Mouse (Mus musculus) heart, postnatal 25 days (tissue): ENCODE data around the gene Top2a. TPM values are rescaled to one million over a fixed set of nuclear protein-coding genes. Genes with fewer than 3 reads are reported as not detected.

Experiments used
- DNase-seq: peaks from one replicate; pipeline ENCODE4 v3.0.0; 2022; ENCODE audit warnings: low spot score
- intact Hi-C: fragments of 180-260 bp; cut with DNase I; formaldehyde crosslinking; loops from one replicate; pipeline ENCODE4 v1.15.1; 2025
- total RNA-seq, 2 experiments: library from RNA; stranded (reverse); gene quantifications; 2 replicates each; pipeline ENCODE4 v1.2.3; 2021

Gene Top2a
- total RNA-seq, 2 experiments from 2014 or later = 4.2 to 4.6 TPM

DNA sequence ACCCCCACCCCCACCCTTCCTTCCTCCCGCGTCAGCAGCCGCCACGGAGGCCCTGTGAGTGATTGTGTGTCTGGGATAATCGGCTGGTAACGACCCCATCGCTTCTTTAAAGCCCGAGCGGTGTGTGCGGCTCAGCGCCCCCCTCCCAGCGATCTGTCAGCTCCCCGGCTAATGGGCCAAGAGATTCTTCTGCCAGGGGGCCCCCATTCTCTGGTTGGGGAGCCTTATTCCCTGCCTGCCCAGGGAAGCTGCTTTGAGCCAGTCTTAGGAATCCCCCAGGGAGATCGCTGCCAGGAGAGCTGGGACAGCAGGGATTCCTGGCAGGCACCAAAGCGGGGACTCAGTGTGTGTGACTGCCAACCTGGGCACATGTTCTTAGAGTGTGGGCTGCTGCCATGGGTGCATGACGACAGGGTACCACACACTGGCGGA is 54.5 kb downstream of the Top2a start:
- intact Hi-C loops = no loop called here
- no peak for DNase-seq

DNA sequence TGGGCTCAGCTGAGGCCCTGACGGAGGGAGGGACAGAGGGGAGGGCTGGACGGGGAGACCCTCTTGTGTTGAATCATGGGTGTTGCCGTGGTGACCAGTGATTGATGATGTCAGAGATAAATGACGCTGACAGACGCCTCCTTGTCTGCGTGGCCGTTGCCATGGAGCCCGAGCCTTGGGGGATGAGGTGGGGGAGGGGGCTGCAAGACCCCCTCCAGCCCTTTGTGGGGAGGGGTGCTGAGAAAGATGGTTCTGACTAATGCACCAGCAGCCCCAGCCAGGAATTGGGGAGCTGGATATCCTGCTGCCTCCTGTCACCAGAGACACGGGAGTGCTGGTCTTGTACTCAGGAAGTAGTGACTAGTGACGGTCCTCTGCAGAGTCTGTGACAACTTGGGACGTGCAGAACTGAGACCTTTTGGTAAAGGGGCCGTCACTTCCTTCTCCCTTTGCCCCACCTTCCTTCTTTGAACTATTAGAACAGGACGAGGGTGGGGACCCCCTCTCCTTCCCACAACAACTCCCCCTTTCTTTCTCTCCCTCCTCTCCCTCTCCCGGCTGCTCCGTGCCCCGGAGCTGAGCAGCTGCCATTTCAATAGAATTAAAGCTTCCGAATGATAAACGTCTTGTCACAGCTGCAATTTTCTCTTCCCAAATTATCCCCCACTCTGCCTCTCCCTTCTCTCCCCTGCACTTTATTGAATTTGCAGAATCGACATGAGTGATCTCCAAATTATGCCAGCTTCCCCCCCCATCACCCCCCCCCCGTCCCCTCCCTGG is 55.1 kb downstream of the Top2a start:
- intact Hi-C loops = no loop called here
- DNase-seq = peak; percentile 1

DNA sequence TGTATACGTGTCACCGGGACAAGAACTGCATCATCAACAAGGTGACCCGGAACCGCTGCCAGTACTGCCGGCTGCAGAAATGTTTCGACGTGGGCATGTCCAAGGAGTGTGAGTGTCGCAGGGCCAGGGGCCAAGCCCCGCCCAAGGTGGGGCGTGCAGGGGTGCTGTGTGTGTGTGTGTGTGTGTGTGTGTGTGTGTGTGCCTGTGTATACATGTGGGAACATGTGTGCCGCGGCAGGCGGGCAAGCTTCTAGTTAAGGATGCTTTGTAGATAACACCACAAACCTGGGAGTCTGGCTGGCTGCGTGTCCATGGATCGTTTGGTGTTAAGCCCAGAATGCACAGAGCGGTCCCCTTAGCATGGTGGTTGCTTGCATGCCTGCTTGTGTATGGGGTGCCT is 55.9 kb downstream of the Top2a start:
- DNase-seq = no peak

DNA sequence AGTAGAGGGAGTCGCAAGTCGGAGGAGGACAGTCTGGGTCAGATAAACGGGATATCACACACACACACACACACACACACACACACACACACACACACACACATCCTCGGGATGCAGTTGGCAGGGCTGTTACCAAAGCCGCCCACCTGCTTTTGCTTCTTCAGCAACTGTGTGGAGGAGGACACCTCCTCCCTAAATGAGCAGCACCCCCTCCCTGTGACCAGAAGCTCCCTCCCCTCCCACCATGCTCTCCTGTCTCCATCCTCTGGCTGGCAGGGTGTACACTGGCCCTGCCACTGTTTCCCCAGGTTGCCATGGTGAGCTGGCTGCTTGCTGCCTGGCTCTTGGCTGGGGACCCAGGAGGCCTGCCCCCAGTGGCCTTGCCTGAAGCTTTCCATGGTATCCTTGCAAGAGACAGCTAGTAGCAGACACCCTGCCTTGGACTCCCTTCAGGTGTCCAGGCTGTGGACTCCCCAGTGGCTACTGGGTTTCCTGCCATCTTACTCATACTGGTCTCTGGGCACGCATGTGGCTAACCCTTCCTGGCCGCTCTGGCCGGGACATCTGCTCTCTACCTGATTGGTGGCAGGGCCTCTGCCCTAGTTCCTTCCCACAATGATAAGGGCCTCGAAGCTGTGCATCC is 57.4 kb downstream of the Top2a start:
- intact Hi-C loops = no loop called here

More for the DNA sequence above, 55.9 kb downstream of the Top2a start:
- intact Hi-C loops = no loop called here

DNA sequence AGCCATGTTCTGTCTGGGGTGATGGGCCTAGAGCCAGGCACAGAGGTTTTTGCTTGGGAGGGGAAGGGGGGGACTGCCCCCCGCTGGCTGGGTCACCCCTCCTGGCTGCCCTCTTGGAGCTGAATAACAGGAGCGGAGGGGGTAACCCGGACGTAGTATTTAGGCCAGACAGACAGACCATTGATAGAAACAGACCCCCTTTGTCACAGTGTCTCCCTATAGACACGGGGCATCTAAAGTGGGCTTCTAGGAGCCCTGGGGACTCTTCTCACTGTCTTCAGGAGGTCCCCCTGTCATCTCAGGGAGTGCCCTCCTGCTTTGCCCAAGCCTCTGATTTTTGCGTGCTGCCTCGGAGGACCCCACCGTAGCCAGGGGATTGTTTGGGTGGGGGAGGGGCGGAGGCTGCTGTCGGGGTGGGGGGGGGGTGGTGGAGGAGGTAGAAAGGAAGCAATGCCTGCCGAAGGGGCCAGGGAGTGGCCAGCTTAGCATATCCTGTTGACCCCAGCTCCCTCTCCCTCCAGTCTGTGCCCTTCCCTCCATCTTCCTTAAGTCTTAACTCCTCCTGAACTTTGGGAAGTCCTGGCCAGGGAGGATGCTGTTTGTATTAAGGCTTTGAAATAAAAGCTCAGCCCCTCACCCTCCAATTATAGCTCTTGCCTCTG is 58.4 kb downstream of the Top2a start:
- intact Hi-C loops = no loop called here

More for the DNA sequence above, 57.4 kb downstream of the Top2a start:
- peak; percentile 83 for DNase-seq

DNA sequence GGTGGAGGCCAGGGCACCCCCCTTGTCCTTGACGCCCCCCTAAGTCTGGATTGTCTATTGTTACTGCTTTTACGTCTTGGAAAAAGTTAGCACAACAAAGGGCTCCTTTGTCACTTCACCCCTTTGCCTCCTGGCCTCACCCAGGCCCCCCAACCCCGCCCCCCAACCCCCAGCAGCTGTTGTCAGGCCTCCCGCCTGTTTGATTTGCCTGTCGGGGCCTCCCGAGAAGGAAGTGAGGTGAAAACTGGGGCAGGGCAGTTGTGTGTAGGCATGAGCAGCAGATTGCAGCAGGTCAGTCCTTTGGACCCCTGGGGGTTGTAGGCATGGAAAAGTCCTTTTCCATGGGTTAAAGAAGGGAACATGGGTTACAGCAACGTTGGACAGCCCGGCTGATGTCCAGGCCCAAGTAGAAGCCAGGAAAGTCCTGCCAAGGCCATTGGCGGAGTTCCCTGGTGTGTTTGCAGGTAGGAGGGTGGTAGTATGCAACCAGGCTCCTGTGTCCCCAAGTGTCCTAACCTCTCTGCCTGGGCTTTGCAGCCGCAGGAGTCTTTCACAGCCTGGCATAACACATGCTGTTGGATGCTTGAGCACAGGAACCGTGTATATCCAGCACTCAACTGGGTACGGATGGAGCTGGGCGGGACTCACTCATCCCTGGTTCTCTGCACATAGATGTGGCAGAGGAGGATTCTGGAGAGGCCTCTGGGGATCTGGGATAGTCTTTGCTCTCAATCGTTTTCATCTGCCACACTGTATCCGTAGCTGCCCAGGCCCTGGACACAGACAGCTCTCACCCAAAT is 59.2 kb downstream of the Top2a start:
- intact Hi-C loops = no loop called here
- DNase-seq = peak; percentile 33

More for the DNA sequence above, 58.4 kb downstream of the Top2a start:
- DNase-seq = no peak

DNA sequence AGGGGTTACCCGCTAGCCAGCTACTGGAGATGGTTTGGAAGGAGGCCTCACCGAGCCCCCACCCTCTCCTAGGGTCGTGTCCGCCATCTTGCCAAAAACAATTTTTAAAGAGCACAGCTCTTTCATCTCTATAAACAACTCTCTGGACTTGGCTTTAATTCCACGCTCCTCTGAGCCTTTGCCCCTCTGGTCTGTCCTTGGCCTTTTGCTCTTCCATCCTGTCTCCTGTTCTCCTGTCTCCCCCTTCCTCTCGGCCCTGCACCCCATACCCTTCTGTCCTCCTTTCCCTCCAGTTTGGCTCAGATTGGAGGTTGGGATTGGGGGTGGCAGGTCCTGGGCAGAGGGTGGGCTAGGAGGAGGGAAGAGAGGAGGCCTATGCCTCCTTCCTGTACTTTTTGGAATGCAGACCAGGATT is 59.8 kb downstream of the Top2a start:
- DNase-seq = no peak
- intact Hi-C loops = no loop called here

DNA sequence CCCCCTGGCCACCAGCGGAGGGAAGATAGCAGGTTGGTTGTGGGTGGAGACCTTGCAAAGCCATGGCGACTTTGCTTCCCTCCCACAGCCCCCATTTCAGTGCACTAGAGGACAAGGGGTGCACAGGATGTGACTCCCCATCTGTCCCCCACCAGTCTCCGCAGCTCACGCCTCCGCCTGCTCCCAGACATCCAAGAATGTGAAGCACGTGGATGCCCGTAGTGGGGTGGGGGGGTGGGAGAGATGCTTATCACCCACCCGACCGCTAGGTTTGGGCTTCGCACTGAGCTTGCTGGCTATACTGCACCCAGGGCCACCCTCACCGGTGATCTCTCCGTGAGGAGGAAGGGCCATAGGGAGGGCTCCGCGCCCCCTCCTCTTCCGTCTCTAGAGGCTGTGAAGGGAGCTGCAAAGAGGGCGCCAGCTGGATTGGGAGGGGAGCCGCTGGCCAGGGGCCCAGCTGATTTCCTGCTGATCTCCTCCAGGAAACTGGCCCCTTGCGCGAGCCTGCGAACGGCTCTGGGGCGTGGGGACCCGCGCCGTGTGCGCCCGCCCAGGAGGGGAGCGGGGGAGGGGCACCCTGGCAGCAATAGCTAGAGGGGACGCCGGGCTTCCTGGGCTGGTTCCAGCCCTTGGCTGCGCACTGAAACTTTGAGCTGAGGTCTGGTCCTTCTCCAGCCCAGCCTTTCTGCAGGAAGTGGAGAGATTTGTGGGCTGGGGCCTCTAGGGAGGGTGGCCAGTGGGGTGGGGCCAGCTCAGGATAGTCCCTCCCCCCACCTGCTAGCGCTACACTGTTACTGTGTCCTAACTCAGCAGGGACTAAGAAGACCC is 60.6 kb downstream of the Top2a start:
- peak; percentile 89 for DNase-seq
- intact Hi-C loops = loop anchor here (2.0 kb wide), 1 partner anchor 21 kb away; no protein-coding TSS in a partner anchor

DNA sequence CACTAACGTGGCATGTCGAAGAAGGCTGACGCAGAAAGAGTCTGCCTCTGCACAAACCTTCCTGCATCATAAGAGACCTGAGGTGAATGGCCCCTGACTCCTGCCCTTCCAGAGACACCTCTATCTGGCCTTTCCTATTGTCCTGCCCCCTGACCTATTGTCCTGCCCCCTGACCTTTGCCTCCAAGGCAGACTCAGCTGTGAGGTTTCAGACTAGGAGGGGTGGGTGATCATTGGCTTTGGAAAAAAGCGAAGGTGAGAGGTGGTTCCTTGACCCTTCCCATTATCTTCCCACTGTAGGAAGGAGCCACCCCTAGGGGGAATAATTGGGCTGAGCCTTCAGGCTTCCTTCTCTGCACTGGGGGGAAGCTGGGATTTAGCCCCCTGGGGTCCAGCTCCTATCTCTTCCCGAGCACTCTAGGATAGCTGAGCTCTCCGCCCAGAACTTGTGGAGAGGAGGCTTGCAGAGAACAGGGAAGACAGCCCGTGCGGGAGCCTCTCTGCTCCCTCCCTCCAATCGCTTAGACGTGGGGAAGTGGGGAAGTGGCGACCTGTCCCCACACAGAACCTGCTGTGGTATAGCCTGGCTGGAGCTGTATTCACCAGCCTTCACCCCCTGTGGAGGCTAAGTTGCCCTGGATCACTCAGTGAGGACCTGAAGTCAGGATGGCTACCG is 61.4 kb downstream of the Top2a start:
- intact Hi-C loops = loop anchor here (2.0 kb wide), 1 partner anchor 20 kb away; no protein-coding TSS in a partner anchor
- DNase-seq = no peak

DNA sequence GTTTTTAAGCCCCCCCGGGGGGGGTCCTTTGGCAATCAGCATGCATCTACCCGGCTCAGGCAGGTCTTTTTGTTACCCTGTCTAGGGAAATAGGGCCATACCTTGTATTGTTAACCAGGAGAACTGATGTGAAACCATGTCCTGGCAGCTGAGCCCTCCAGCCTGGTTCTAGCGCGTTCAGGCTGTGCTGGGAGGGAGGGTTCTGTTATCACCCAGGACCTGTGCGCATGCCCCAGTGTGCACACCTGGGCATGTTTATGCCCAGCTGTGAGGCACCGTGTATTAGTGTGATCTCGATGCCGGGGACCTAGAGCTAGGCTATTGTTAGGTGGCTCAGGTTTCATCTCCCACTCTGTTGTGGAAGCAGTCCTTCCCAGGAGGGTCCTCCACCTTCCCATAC is 62.2 kb downstream of the Top2a start:
- DNase-seq = no peak
- intact Hi-C loops = loop anchor here (2.0 kb wide), 1 partner anchor 19 kb away; no protein-coding TSS in a partner anchor

DNA sequence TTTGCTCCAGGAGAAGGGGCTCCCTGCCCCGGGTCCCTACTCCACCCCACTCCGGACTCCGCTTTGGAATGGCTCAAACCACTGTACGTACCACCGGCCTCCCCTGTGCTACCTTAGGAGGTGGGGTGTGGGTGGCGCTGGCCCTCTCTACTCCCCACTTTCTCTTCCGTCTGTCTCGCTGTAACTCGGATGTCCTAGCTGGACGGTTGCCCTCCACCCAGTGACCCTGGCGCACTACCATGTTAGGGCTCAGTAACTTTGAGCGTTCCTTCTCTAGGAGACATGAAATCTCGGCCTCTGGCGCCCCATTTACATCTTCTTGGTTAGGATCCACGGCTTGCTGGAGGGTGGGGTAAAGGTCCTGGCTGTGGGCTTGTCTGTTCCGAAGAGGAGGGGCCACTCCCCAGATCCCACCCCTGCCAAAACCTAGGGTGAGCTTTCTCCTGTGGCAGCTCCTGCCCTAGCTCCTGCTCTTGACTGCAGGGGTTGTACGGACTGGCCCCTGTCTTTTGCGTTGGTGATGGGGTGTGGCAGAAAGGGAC is 62.9 kb downstream of the Top2a start:
- DNase-seq = no peak
- intact Hi-C loops = no loop called here

DNA sequence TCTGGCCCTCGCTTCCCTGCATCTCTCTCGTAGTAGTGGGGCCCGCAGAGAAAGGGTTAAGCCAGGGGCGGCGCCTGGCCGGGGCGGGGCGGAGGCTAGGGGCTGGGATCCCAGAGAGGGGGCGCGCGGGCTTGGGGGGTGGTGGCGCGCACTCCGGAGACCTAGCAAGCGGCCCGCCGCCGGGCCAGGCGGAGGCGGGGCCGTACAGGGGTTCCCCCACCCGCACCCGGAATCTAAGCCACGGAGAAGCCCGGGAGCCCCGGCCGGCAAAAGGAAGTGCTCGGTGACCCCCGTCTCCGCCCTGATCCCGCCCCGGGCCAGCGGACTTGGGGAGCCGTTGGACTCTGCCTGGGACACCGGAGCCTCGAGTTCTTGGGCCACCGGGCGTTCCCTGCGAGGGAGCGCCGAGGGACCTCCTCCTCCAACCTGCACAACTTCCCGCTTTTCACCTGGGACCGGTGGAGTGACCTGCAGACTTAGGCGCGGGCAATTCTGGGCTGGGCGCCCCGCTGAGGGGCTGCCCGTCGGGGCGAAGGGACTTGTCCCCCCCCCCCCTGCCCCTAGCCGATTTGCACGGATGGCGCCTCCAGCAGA is 63.6 kb downstream of the Top2a start:
- peak; percentile 69 for DNase-seq
- intact Hi-C loops = no loop called here

DNA sequence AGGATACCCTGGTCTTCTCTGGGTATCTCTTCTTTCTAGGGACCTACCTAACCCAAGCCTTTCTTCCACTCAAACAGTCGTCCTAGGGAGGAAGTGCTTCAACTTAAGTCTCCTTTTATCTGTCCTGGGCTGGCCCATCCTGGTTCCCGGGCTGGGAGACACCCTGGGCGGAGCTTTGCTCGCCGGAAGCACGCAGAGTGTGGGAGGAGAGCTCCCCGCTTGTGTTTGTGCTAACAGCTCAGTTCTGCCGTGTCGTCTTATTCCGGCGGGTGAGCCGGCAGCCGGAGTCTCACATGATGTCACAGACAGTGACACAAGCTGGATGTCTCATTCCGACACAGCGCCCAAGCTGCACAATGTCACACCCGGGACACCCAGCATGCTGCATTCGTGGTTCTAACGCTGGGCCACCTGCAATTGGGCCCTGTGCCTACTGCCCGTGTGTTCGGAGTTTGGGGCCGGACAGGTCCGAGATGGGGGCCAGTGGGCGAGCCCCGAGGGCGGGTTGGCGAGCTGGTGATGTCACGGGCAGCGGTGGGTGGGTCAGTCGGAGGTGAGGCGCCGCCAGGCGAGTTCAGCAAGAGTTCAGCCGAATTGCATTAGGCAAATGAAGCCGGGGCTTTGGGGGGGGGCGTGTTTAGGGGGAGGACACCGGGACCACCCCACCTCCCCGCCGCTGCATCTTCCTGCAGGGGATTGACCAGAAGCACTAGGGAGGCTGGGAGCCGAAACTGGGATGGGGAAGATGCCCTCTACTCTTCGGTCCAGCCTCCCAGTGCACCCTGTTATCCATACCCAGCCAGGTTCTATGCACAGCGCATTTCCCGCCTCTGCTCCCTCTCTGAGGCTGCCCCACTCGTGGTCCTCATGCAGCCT is 64.3 kb downstream of the Top2a start:
- intact Hi-C loops = no loop called here
- peak; percentile 87 for DNase-seq

DNA sequence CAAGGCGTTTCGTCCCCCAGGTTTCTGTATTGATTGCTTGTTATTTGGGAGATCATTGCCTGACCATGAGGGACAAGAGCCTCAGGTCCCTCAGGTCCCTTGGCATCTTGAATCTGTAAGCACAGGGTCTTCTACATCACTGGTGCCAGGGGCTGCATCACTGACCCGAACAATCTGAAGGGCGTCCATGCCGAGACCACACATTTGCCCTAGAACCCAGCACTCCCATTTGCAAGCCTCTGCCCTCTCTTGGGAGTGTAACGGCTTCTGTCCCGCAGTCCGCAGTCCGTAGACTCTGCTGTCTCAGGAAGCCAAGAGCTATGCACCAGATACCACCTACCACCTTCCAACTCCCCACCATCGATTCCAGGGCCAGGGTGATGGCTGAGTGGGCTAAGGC is 67.6 kb downstream of the Top2a start:
- DNase-seq = no peak
- intact Hi-C loops = no loop called here

DNA sequence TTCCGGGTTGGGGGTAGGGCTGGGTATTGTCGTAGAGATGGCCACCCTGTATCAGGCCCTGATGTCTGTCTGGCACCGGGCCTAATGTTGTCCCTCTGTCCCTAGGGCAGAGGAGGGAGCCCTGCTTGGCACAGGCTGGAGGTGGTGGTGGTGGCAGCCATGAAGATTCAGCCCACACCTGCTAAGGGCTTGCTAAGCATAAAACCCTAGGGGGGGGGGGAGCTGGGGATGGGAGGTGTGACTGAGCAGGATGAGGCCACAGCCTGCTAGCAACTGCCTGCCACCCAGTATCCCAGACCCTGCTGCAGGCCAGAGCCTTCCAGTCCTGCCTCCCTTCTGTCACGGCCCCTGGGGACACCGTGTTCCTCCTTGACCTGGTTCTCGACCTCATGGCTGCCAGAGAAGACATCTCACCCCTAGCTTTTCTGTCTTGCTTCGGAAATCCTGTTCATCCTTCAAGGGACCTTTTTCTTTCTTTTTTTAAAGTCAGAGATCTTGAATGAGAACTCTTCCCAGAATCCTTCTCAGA is 68.2 kb downstream of the Top2a start:
- intact Hi-C loops = no loop called here
- no peak for DNase-seq

DNA sequence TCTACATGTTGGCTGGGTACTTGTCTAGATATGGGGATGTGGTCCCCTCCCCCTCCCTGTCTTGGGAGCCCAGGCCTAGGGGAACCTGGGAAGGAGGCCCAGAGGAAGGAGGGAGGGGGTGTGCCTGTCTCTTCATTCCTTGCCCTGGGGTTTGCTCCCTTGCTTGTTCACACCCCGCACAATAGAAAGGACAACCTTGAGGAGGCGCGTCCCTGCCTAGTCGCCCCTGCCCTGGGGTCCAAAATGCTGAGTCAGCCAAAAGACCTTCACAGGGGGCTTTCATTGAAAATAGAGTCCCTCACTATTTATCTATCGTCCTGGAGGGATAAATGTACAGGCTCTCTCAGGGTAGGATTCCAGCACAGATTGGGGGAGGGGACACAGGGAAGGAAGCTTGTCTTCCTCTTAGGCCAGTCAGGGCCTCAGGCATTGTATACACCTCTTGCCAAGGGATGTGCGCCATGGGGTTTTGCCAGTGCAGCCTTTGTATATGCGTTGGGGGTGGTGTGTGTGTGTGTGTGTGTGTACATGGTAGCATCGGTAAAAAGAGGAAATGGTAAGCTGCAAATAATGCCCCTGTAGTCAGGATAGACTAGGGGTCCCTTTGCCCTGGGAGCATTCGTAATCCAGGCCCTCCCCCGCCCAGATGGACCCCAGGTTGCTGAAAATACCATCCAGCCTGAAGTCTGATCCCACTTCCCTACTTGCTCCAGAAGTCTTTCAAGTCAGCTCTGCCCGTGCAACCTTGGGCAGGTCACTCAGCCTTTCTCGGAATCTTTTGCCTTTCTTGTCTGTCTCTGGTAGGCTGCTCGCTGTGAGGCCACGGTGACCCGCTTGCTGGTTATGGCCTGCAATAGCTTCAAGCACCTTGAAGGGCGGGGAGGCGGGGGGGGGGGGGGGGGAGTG is 68.9 kb downstream of the Top2a start:
- DNase-seq = no peak

More for the DNA sequence above, 68.9 kb downstream of the Top2a start:
- intact Hi-C loops = no loop called here
